Mouse (Mus musculus): ENCODE measurements around the gene Glod5.

DNA sequence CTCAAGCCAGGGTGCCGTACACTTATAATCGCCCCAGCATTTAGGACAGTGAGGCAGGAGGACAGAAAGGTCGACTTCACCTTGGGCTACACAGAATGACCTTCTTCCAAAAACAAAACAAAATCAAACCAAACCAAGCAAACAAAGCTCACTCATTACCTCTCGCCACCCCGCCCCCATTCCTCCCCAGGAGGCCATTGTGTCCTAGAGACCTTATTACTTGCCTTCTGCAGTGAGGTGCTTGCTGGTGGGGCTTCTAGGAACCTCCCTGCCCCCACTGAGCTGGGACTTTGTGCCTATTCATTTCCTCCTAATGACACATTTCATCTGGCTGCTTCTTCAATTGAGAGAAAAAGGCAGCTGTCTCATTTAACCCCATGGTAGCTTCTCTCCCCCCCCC lies 9.7 kb downstream of the Glod5 start:
- TF ChIP-seq CTCF (IDR thresholded peaks at IDR 0.05; ENCODE audit: control insufficient read depth, insufficient read depth, insufficient read length) (no peak), MAX (IDR thresholded peaks at IDR 0.05) (no peak)
